Mouse (Mus musculus): ENCODE results near the gene Eea1. TPM values are rescaled to one million over a fixed set of nuclear protein-coding genes. Genes with fewer than 3 reads are reported as not detected.

Eea1 gene
- total and polyA plus RNA-seq, 3 experiments, result 4.6 to 36.7 (median 34.8) TPM

DNA sequence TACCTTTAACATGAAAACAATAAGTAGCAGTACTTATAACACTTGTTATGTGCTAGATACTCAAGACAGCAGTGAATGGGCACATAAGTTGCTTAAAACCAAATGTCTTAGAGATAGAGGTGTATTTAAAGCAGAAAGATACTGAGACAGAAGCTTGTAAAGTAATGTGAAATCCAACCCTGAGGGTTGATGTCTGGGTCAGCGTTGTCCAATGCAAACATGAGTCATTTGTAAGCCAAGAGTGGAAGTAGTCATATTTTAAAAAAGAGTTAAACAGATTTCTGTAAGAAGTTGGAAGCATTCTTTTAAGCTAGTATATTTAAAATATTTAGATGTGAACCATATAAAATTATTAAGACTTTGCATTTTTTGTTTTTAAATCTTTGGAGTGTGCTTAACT, 4.6 kb downstream of the Eea1 start:
- no peak for TF ChIP-seq TAL1 (conservative IDR thresholded peaks at IDR 0.05; ENCODE audit: low read depth, low read length)
- TF ChIP-seq GATA2 (IDR thresholded peaks at IDR 0.05; ENCODE audit: borderline replicate concordance, low read depth, low read length), result no peak
- no peak for TF ChIP-seq GATA1 (IDR thresholded peaks at IDR 0.05; ENCODE audit: borderline replicate concordance, low read length)
- no peak for TF ChIP-seq POLR2AphosphoS5 (IDR thresholded peaks at IDR 0.05; ENCODE audit: insufficient replicate concordance, low read depth, low read length)
- no peak for TF ChIP-seq CTCF (IDR thresholded peaks at IDR 0.05; ENCODE audit: low read depth, low read length)
- DNase-seq (ENCODE audit: low spot score), result no peak
- Histone ChIP-seq H3K4me1 (ENCODE audit: insufficient read depth, low read depth, low read length) (peaks cover 18% of the 10 kb centered on the region), H3K27me3 (ENCODE audit: insufficient read depth, low read length) (no peaks in the 10 kb centered on the region), H3K36me3 (replicated peaks) (peaks cover 19% of the 10 kb centered on the region), H3K4me3 (ENCODE audit: low read depth, low read length) (no peak overlapping the region), H3K9me3 (replicated peaks) (peaks cover 2% of the 10 kb centered on the region; the same call in 1 of the 2 replicates)
- ATAC-seq (ENCODE audit: extremely low read depth, insufficient number of reproducible peaks, low FRiP score, poor library complexity, severe bottlenecking), result no peak

DNA sequence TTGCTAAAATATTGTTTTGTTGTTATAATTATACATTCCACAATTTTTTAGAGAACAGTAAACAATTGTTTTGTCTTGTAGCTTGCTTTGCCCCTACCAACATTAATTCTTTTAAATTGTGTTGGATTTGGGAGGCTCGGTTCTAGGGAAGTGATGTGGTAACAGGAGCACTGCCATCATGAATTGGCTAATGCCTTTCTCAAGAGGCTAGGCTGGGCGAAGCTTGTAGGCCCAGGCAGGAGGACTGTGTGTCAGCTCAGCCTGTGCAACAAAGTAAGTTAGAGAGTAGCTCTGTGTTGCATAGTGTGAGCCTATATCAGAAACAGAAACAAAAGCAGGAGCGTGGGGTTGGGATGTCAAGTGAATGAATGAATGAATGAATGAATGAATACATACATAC, 9.0 kb downstream of the Eea1 start:
- peaks cover 2% of the 10 kb centered on the region; the same call in 1 of the 2 replicates for H3K9me3 ChIP-seq (replicated peaks)
- ATAC-seq (ENCODE audit: extremely low read depth, insufficient number of reproducible peaks, low FRiP score, poor library complexity, severe bottlenecking) (no peak), DNase-seq (ENCODE audit: low spot score) (no peak)
- H3K4me1 ChIP-seq (ENCODE audit: insufficient read depth, low read depth, low read length), result no peaks in the 10 kb centered on the region; the same call in 1 of the 2 replicates
- H3K4me3 ChIP-seq (ENCODE audit: low read depth, low read length), result no peak overlapping the region
- H3K27me3 ChIP-seq (ENCODE audit: insufficient read depth, low read length), result no peaks in the 10 kb centered on the region
- TF ChIP-seq CTCF (IDR thresholded peaks at IDR 0.05; ENCODE audit: low read depth, low read length), result no peak
- no peak for TF ChIP-seq GATA2 (IDR thresholded peaks at IDR 0.05; ENCODE audit: borderline replicate concordance, low read depth, low read length)
- H3K36me3 ChIP-seq (replicated peaks), result peaks cover 18% of the 10 kb centered on the region

DNA sequence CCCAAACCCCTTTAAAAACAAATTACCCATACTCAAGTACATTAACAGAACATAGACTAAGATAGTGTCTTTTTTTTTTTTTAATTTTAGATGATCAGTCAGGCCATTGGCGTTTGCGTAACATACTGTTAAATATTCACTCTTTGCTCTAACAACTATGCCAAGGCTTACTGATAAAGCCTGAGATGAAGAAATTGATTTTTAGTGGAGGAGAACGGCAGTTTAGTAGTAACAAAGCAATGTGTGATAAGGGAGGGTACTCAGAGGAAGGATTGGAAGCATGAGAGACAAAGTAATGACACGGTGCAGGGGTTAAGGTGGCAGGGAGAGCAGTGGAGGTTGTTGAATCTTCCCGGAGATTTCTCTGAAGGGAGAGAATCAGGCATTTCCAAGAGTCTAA, 9.7 kb downstream of the Eea1 start:
- TF ChIP-seq POLR2AphosphoS5 (IDR thresholded peaks at IDR 0.05; ENCODE audit: insufficient replicate concordance, low read depth, low read length) (no peak), CTCF (IDR thresholded peaks at IDR 0.05; ENCODE audit: low read depth, low read length) (no peak)
- ATAC-seq (ENCODE audit: extremely low read depth, insufficient number of reproducible peaks, low FRiP score, poor library complexity, severe bottlenecking), result no peak

DNA sequence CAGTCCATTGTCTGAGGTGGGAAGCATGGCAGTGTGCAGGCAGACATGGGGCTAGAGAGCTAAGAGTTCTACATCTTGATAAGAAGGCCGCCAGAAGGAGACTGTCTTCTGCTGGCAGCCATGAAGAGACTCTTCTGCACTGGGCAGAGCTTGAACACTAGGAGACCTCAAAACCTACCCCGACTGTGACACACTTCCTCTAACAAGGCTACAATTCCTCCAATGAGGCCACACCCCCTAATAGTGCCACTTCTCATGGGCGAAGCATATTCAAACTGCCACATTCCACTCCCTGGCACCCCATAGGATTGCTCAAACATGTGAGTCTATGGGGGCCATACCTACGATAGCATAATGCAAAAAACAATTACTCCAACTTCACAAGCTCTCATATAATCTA, 10.3 kb downstream of the Eea1 start:
- H3K4me1 ChIP-seq (ENCODE audit: insufficient read depth, low read depth, low read length), result no peaks in the 10 kb centered on the region; the same call in 1 of the 2 replicates
- TF ChIP-seq GATA2 (IDR thresholded peaks at IDR 0.05; ENCODE audit: borderline replicate concordance, low read depth, low read length) (no peak), GATA1 (IDR thresholded peaks at IDR 0.05; ENCODE audit: borderline replicate concordance, low read length) (no peak), CTCF (IDR thresholded peaks at IDR 0.05; ENCODE audit: low read depth, low read length) (no peak), TAL1 (conservative IDR thresholded peaks at IDR 0.05; ENCODE audit: low read depth, low read length) (no peak), POLR2AphosphoS5 (IDR thresholded peaks at IDR 0.05; ENCODE audit: insufficient replicate concordance, low read depth, low read length) (no peak)
- no peaks in the 10 kb centered on the region for H3K27me3 ChIP-seq (ENCODE audit: insufficient read depth, low read length)
- ATAC-seq (ENCODE audit: extremely low read depth, insufficient number of reproducible peaks, low FRiP score, poor library complexity, severe bottlenecking) (no peak), DNase-seq (ENCODE audit: low spot score) (no peak)
- peaks cover 16% of the 10 kb centered on the region for H3K36me3 ChIP-seq (replicated peaks)
- H3K9me3 ChIP-seq (replicated peaks), result no peaks in the 10 kb centered on the region
- H3K4me3 ChIP-seq (ENCODE audit: low read depth, low read length), result no peak overlapping the region

More for the DNA sequence above, 9.7 kb downstream of the Eea1 start:
- H3K4me1 ChIP-seq (ENCODE audit: insufficient read depth, low read depth, low read length), result no peaks in the 10 kb centered on the region; the same call in 1 of the 2 replicates
- H3K27me3 ChIP-seq (ENCODE audit: insufficient read depth, low read length), result no peaks in the 10 kb centered on the region
- peaks cover 18% of the 10 kb centered on the region for H3K36me3 ChIP-seq (replicated peaks)
- H3K9me3 ChIP-seq (replicated peaks), result peaks cover 2% of the 10 kb centered on the region; the same call in 1 of the 2 replicates
- no peak for DNase-seq (ENCODE audit: low spot score)
- H3K4me3 ChIP-seq (ENCODE audit: low read depth, low read length), result no peak overlapping the region

DNA sequence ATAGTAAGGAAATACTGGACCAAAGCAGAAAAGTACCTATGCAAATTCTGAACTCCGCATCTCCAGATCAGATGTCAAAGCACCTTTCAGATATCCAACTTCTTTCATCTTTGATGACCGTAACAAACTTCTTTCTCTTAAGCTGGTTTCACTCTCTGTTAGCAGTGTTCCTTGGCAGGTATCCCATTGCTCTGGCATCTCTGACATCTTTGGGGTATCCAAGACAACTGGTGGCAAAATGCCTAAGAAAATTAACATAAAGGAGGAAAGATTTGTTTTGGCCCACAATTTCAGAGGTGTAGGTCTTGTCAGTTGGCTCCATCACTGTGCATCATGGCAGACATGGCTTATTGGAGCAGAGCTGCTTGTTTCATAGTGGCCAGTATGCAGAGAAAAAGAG, 10.9 kb downstream of the Eea1 start:
- no peak for ATAC-seq (ENCODE audit: extremely low read depth, insufficient number of reproducible peaks, low FRiP score, poor library complexity, severe bottlenecking)
- no peak for DNase-seq (ENCODE audit: low spot score)
- TF ChIP-seq TAL1 (conservative IDR thresholded peaks at IDR 0.05; ENCODE audit: low read depth, low read length) (no peak), POLR2AphosphoS5 (IDR thresholded peaks at IDR 0.05; ENCODE audit: insufficient replicate concordance, low read depth, low read length) (no peak), GATA1 (IDR thresholded peaks at IDR 0.05; ENCODE audit: borderline replicate concordance, low read length) (no peak), CTCF (IDR thresholded peaks at IDR 0.05; ENCODE audit: low read depth, low read length) (no peak), GATA2 (IDR thresholded peaks at IDR 0.05; ENCODE audit: borderline replicate concordance, low read depth, low read length) (no peak)

DNA sequence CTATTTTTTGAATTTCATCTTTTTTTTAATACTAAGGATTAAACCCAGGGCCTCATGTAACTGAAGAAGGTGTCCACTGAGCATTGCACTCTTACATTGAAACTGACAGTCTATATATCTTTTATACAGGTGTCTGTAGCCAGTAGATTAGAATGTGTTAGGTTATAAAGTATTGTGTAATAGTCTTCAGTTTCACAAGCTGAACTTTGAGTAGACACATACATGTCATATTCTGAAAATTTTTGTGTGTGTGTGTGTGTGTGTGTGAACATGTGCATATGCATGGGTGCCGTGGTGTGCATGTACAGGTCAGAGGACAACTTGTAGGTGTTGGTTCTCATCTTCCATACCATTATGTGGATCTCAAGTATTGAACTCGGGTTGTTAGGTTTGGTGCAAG, 16.2 kb downstream of the Eea1 start:
- H3K36me3 ChIP-seq (replicated peaks), result peaks cover 10% of the 10 kb centered on the region
- H3K4me3 ChIP-seq (ENCODE audit: low read depth, low read length), result no peak overlapping the region
- ATAC-seq (ENCODE audit: extremely low read depth, insufficient number of reproducible peaks, low FRiP score, poor library complexity, severe bottlenecking) (no peak), DNase-seq (ENCODE audit: low spot score) (no peak)
- H3K9me3 ChIP-seq (replicated peaks), result no peaks in the 10 kb centered on the region
- no peaks in the 10 kb centered on the region for H3K27me3 ChIP-seq (ENCODE audit: insufficient read depth, low read length)
- H3K4me1 ChIP-seq (ENCODE audit: insufficient read depth, low read depth, low read length), result no peaks in the 10 kb centered on the region
- no peak for TF ChIP-seq TAL1 (conservative IDR thresholded peaks at IDR 0.05; ENCODE audit: low read depth, low read length)
- TF ChIP-seq GATA1 (IDR thresholded peaks at IDR 0.05; ENCODE audit: borderline replicate concordance, low read length), result no peak
- no peak for TF ChIP-seq GATA2 (IDR thresholded peaks at IDR 0.05; ENCODE audit: borderline replicate concordance, low read depth, low read length)
- TF ChIP-seq POLR2AphosphoS5 (IDR thresholded peaks at IDR 0.05; ENCODE audit: insufficient replicate concordance, low read depth, low read length), result no peak
- TF ChIP-seq CTCF (IDR thresholded peaks at IDR 0.05; ENCODE audit: low read depth, low read length), result no peak

More for the DNA sequence above, 10.9 kb downstream of the Eea1 start:
- no peaks in the 10 kb centered on the region for H3K9me3 ChIP-seq (replicated peaks)
- no peaks in the 10 kb centered on the region; the same call in 1 of the 2 replicates for H3K4me1 ChIP-seq (ENCODE audit: insufficient read depth, low read depth, low read length)
- H3K4me3 ChIP-seq (ENCODE audit: low read depth, low read length), result no peak overlapping the region
- no peaks in the 10 kb centered on the region for H3K27me3 ChIP-seq (ENCODE audit: insufficient read depth, low read length)
- peaks cover 17% of the 10 kb centered on the region for H3K36me3 ChIP-seq (replicated peaks)

DNA sequence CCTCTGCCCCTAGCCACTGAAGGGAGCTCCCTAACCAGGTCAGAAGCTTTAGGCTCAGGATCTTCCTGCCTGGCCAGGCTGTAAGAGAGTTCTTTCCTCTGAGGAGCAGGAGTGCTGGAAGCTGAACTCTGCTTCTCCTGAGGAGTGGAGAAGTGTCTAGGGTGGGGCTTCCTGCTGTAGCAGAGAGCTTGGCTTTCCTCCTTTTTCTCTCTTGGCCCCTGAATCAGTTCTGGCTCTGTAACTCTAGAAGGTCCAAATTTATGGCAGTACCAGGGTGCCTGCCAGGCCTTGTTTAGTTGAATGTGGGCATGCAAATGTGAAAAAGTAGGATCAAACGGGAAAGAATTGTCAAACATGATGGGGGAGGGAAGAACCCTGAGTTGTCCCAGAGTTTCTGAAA, 17.1 kb downstream of the Eea1 start:
- Histone ChIP-seq H3K4me1 (ENCODE audit: insufficient read depth, low read depth, low read length) (no peaks in the 10 kb centered on the region), H3K4me3 (ENCODE audit: low read depth, low read length) (no peak overlapping the region), H3K9me3 (replicated peaks) (no peaks in the 10 kb centered on the region), H3K36me3 (replicated peaks) (peaks cover 10% of the 10 kb centered on the region), H3K27me3 (ENCODE audit: insufficient read depth, low read length) (no peaks in the 10 kb centered on the region)
- ATAC-seq (ENCODE audit: extremely low read depth, insufficient number of reproducible peaks, low FRiP score, poor library complexity, severe bottlenecking), result no peak
- TF ChIP-seq GATA2 (IDR thresholded peaks at IDR 0.05; ENCODE audit: borderline replicate concordance, low read depth, low read length) (no peak), CTCF (IDR thresholded peaks at IDR 0.05; ENCODE audit: low read depth, low read length) (no peak), POLR2AphosphoS5 (IDR thresholded peaks at IDR 0.05; ENCODE audit: insufficient replicate concordance, low read depth, low read length) (no peak), TAL1 (conservative IDR thresholded peaks at IDR 0.05; ENCODE audit: low read depth, low read length) (no peak), GATA1 (IDR thresholded peaks at IDR 0.05; ENCODE audit: borderline replicate concordance, low read length) (no peak)
- DNase-seq (ENCODE audit: low spot score), result no peak
